Mouse (Mus musculus) T-helper 1 cell (primary cell): Measurements from ENCODE around the gene Rimbp3.
"Not testable (repeated sequence)": the region's sequence is repeated elsewhere in the genome, so short reads cannot be mapped to it uniquely, and the experiment has no call there.

Experiments
- in situ Hi-C: fragments of 300-600 bp; cut with MboI, MseI; formaldehyde crosslinking; loops from one replicate; pipeline ENCODE4 v1.15.1; 2025; ENCODE audit warnings: high pct_unique_total_duplicates

The Rimbp3 gene

GRCm38 (mm10) chr16:17208389-17209361, at the start of gene Rimbp3:
Gene Rimbp3, plus strand, starts transcription at chr16:17208603.
- in situ Hi-C loops = loop anchor here (5.0 kb wide), 1 partner anchor 64 kb away; no protein-coding TSS in a partner anchor

- in situ Hi-C loops = not testable (repeated sequence)
These were observed 42.9 kb upstream of the Rimbp3 start for GRCm38 (mm10) chr16:17165478-17165877.

GRCm38 (mm10) chr16:17167179-17167578, 41.2 kb upstream of the Rimbp3 start:
- in situ Hi-C loops = no loop called here

GRCm38 (mm10) chr16:17168049-17168448, 40.4 kb upstream of the Rimbp3 start:
- in situ Hi-C loops = no loop called here

DNA sequence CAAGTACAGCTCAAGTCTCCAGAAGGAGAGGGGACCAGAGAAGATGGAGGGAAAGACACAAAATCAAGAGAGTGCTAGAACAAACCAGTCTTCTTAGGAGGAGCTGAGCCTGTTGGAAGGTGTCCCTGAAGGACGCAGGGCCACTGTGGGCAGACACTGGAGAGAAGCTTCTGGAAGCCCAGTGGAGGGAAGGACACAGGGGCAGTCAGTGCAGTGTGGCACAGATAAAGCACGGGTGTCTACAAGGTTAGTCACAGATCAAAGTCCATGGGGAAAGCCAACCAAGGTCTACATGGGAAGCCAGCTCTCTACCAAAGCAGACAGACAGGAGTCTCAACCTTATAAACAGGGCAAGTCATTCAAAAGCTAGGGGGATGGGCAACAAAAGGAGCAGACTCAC, 32.6 kb upstream of the Rimbp3 start:
- in situ Hi-C loops = loop anchor here (5.0 kb wide), 1 partner anchor 38 kb away; no protein-coding TSS in a partner anchor

DNA sequence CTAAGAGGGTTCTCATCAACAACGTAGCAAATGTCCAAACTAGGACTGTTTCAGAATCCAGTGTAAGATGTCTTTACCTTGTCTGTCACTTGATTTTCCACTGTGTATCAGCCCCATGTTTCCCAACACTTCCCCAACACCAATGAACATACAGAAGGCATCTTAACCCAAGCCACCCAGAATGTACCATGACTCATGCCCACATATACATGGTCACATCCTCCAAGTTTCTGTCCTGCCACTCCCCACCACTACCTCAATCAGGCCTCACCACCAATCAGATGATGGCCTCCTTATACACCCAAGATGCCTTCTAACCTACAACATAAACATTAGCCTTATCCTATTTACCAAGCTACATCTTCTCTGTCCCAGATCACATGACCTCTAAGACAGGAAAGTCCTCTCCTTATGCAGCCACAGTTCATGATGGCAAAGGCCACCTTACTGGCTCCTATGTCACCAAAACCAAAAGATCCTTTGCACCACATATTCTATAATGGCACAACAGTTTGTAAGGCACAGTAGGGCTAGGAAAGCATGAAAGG, 30.7 kb upstream of the Rimbp3 start:
- in situ Hi-C loops = loop anchor here (5.0 kb wide), 1 partner anchor 40 kb away; no protein-coding TSS in a partner anchor

GRCm38 (mm10) chr16:17179706-17180105, 28.7 kb upstream of the Rimbp3 start:
- in situ Hi-C loops = loop anchor here (5.0 kb wide), 1 partner anchor 42 kb away; no protein-coding TSS in a partner anchor

DNA sequence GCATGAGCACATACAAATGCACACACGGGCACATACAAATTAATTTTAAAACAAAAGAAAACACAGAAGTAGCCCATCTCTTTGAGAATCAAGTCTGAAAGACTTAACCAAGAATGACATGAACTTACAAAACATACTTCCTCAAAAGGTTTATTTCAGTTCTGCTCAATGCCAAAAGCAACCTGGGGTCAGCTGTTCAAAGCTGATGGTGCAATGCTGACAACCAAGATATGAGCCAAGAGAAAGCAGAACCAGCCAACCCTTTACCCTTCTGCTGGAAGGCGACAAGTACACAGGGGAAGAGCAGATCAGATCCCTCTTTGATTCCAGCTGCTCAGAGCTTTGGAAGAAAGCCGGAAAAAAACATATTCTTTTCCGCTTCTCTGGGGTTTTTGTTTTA, 27.0 kb upstream of the Rimbp3 start:
- in situ Hi-C loops = no loop called here

GRCm38 (mm10) chr16:17182136-17182535, 26.3 kb upstream of the Rimbp3 start:
- in situ Hi-C loops = no loop called here

DNA sequence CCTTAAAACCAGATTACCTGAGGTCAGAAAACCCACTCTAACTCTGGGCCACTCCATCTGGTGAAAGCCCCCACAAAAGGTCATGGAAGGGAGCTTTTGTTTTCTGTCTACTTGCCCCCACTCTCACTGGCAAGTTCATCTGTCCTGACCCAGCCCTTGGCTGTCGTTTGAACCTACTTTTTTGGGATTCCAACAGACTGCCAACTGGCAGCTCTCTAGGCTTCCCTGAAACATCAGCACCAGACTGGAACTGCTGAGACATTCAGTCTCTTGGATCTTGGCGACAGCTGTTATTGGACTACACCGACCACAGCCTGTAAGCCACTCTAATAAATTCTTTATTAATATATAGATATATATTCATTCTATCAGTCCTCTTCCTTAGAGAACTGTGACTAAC, 25.4 kb upstream of the Rimbp3 start:
- in situ Hi-C loops = no loop called here

DNA sequence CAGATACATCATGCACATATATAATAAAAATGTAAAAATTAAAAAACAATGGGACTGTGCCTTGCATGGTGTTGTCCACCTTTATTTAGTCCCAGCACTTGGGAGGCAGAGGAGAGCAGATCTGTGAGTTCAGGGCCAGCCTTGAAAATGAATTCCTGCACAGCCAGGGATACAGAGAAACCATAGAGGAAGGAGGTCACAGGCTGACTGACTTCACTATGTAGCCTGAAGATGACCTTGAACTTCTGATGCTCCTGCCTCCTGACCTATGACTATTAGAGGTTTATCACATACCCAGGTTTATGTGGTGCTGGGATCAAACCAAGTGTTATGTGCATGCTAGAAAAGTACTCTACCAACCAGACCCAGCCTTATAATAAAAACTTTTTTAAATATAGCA, 22.9 kb upstream of the Rimbp3 start:
- in situ Hi-C loops = no loop called here

- in situ Hi-C loops = no loop called here
These were observed 14.6 kb upstream of the Rimbp3 start for GRCm38 (mm10) chr16:17193823-17194222.

GRCm38 (mm10) chr16:17200121-17200952, 8.1 kb upstream of the Rimbp3 start:
- in situ Hi-C loops = no loop called here

DNA sequence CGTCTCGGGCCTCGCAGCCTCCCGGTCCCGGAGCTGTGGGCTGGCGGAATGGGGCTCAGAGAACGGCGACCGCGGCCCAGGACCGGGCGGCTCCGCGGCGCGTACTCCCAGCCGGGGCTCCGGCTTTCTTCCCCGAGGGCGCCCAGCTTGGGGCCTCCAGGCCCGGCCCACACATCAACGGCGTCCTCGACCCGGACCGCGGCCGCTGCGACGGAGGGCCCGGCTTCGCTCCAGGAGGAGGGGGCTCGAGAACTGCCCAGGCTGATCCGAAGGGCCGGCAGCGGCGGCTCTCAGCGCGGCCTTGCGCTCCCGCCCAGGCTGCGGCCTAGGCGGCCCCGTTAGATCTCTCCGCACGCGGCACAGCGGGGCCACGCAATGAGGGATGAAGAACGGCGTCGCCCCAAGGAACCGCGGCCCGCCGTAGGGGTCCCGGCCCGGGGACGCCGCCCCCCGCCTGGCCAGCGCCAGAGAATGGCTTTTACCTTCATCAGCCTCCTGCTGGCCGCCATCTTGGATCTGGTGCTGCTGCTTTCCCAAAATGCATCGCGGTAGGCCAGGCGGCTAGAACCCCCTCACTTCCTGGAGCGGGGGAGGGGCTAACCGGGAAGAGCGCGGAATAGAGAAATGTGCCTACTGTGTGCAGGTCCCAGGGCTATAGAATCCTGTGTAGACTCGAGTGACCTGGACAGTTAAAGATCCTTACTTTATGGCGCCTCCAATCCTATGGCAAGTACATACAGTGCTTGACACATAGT, 7.3 kb upstream of the Rimbp3 start:
- in situ Hi-C loops = no loop called here

DNA sequence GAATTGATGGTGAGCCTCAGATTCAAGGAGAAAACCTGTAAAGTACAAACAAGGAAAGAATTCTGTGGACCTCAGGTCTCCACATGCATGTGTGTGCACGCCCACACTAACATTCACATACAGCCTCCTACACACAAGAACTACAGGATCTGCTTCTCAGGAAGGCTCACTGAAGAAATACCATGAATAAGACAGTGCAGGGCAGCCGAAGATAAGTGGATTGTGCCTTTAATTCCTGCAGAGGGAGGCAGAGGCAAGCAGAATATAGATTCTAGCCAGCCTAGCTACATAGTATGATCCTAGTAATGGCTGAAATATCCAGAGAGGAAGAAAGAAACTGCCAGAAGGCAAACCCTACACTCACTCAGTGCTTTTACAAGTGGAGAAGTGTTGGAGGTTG, 6.4 kb upstream of the Rimbp3 start:
- in situ Hi-C loops = no loop called here

DNA sequence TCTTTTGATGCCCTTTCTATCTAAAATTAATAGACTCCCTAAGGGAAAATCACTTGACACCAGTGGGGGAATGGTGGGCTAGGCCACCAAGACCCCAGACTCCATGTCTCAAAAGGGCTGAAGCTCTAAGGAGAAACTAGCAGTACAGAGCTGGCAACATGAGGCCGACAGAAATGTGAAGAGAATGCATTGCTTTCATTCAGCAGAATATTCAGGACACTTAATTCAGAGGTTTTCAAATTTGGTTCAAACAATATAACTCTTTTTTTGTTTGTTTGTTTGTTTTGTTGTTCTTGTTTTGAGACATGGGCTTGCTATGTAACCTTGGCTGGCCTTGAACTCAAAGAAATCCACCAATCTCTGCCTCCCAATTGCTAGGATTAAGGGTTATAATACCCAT, 5.9 kb upstream of the Rimbp3 start, which contains the start of gene Ube2l3:
Gene Ube2l3, minus strand, starts transcription at position 101 of the 400 bp plus-strand sequence.
- in situ Hi-C loops = no loop called here

- in situ Hi-C loops = loop anchor here (5.0 kb wide), 1 partner anchor 67 kb away; no protein-coding TSS in a partner anchor
These were observed 3.4 kb upstream of the Rimbp3 start for GRCm38 (mm10) chr16:17204990-17205389.

DNA sequence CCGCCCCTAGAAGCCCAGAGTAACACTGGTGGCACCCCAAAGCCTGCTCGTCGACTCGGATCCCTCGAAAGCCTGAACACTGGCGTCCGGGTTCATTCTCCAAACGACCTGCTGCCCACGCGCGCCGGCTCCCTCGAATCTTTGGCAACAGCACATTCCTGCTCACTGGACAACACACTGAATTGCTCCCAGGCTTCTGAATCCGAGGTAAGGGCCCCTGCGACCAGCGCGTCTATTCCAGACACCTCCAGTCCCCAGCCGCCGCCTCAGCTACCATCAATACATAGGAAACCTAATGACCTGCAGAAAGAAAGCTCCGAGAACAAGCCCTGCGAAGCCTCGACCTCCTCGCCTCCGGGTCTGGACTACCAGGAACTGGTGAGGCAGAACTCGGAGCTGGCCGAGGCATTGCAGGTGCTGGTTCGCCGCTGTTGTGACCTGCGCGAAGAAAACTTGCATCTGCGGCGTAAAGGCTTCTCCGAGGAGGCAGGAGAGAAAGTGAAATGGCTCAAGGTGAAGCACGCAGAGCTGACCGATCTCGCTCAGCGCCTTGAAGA, 1.1 kb downstream of the Rimbp3 start:
- in situ Hi-C loops = loop anchor here (5.0 kb wide), 1 partner anchor 63 kb away; no protein-coding TSS in a partner anchor

- in situ Hi-C loops = loop anchor here (5.0 kb wide), 1 partner anchor 62 kb away; no protein-coding TSS in a partner anchor
These were observed 1.8 kb downstream of the Rimbp3 start for GRCm38 (mm10) chr16:17209981-17210838.
